Mouse (Mus musculus): ENCODE results near the gene Zfp382. TPM values are rescaled to one million over a fixed set of nuclear protein-coding genes. Genes with fewer than 3 reads are reported as not detected.
"Not testable (repeated sequence)": the region's sequence is repeated elsewhere in the genome, so short reads cannot be mapped to it uniquely, and the experiment has no call there.

The Zfp382 gene
- polyA plus RNA-seq, 1 experiment from 2014 or later: 9.5 TPM

GRCm38 (mm10) chr7:30164745-30165144 is 43.0 kb downstream of the Zfp382 start:
- 99% methylated on average over 2 of the region's 2 CpGs for whole genome bisulfite sequencing
- Histone ChIP-seq H3K9me3 (peaks cover 40% of the 10 kb centered on the region), H3K27ac (no peak overlapping the region), H3K4me3 (no peak overlapping the region), H3K27me3 (ENCODE audit: insufficient read depth, poor library complexity, severe bottlenecking) (no peaks in the 10 kb centered on the region), H3K4me1 (peaks cover 5% of the 10 kb centered on the region; the same call in 1 of the 2 replicates), H3K36me3 (peaks cover 79% of the 10 kb centered on the region)
- no peak for DNase-seq (ENCODE audit: low spot score)

GRCm38 (mm10) chr7:30168914-30169582 is 47.3 kb downstream of the Zfp382 start:
- Histone ChIP-seq H3K27ac (peak overlapping the region; percentile 96), H3K4me3 (peak overlapping the region; percentile 79), H3K4me1 (peaks cover 13% of the 10 kb centered on the region; the same call in 1 of the 2 replicates), H3K9me3 (peaks cover 12% of the 10 kb centered on the region), H3K27me3 (ENCODE audit: insufficient read depth, poor library complexity, severe bottlenecking) (no peaks in the 10 kb centered on the region), H3K36me3 (peaks cover 39% of the 10 kb centered on the region)
- no peak for DNase-seq (ENCODE audit: low spot score)
- 2% methylated on average over 21 of the region's 21 CpGs for WGBS

- Histone ChIP-seq H3K27ac (peak within 1 kb of the TSS; percentile 96), H3K27me3 (ENCODE audit: insufficient read depth, poor library complexity, severe bottlenecking) (no peaks in the 10 kb centered on the region), H3K9me3 (peaks cover 9% of the 10 kb centered on the region), H3K4me1 (peaks cover 13% of the 10 kb centered on the region; the same call in 1 of the 2 replicates), H3K4me3 (peak within 1 kb of the TSS; percentile 79), H3K36me3 (peaks cover 32% of the 10 kb centered on the region)
- WGBS: under 1% methylated on average over 36 of the region's 36 CpGs
- peak; percentile 98 for DNase-seq (ENCODE audit: low spot score)
Measured at GRCm38 (mm10) chr7:30169583-30170282, 48.0 kb downstream of the Zfp382 start, which contains the start of gene Zfp146. Gene Zfp146, minus strand, starts transcription at chr7:30169750.

- WGBS: 24% methylated on average over 11 of the region's 11 CpGs
- H3K4me3 ChIP-seq: peak overlapping the region; percentile 79
- H3K4me1 ChIP-seq: peaks cover 13% of the 10 kb centered on the region; the same call in 1 of the 2 replicates
- peak overlapping the region; percentile 96 for H3K27ac ChIP-seq
- peaks cover 3% of the 10 kb centered on the region; the same call in 1 of the 2 replicates for H3K9me3 ChIP-seq
- no peak for DNase-seq (ENCODE audit: low spot score)
- H3K27me3 ChIP-seq (ENCODE audit: insufficient read depth, poor library complexity, severe bottlenecking): no peaks in the 10 kb centered on the region
- H3K36me3 ChIP-seq: peaks cover 25% of the 10 kb centered on the region
Measured at GRCm38 (mm10) chr7:30170283-30170951, 48.7 kb downstream of the Zfp382 start.

- 72% methylated on average over 12 of the region's 12 CpGs for WGBS
- 0 out of 2 replicates have a peak, but pooled peaks cover 8% of the 10 kb centered on the region for H3K4me1 ChIP-seq
- H3K36me3 ChIP-seq: peaks cover 37% of the 10 kb centered on the region
- H3K27ac ChIP-seq: no peak overlapping the region
- DNase-seq (ENCODE audit: low spot score): no peak
- H3K4me3 ChIP-seq: no peak overlapping the region
- H3K9me3 ChIP-seq: no peaks in the 10 kb centered on the region
- no peaks in the 10 kb centered on the region for H3K27me3 ChIP-seq (ENCODE audit: insufficient read depth, poor library complexity, severe bottlenecking)
Measured at GRCm38 (mm10) chr7:30176474-30176873, 54.7 kb downstream of the Zfp382 start.

- peaks cover 37% of the 10 kb centered on the region for H3K36me3 ChIP-seq
- WGBS: 63% methylated on average over 11 of the region's 11 CpGs
- H3K27me3 ChIP-seq (ENCODE audit: insufficient read depth, poor library complexity, severe bottlenecking): no peaks in the 10 kb centered on the region
- 0 out of 2 replicates have a peak, but pooled peaks cover 8% of the 10 kb centered on the region for H3K4me1 ChIP-seq
- H3K27ac ChIP-seq: no peak overlapping the region
- H3K9me3 ChIP-seq: no peaks in the 10 kb centered on the region
- no peak for DNase-seq (ENCODE audit: low spot score)
- no peak overlapping the region for H3K4me3 ChIP-seq
Measured at GRCm38 (mm10) chr7:30178256-30178655, 56.5 kb downstream of the Zfp382 start.

GRCm38 (mm10) chr7:30181308-30181707 is 59.6 kb downstream of the Zfp382 start:
- Histone ChIP-seq H3K27me3 (ENCODE audit: insufficient read depth, poor library complexity, severe bottlenecking) (no peaks in the 10 kb centered on the region), H3K36me3 (peaks cover 38% of the 10 kb centered on the region), H3K9me3 (no peaks in the 10 kb centered on the region), H3K4me1 (peaks cover 31% of the 10 kb centered on the region; the same call in 1 of the 2 replicates), H3K4me3 (no peak overlapping the region), H3K27ac (no peak overlapping the region)
- 3% methylated on average over 4 of the region's 4 CpGs for WGBS
- DNase-seq (ENCODE audit: low spot score): peak; percentile 84

- Histone ChIP-seq H3K4me1 (peaks cover 31% of the 10 kb centered on the region; the same call in 1 of the 2 replicates), H3K36me3 (peaks cover 38% of the 10 kb centered on the region)
- H3K9me3 ChIP-seq; H3K4me3 ChIP-seq; DNase-seq (ENCODE audit: low spot score); H3K27ac ChIP-seq; H3K27me3 ChIP-seq (ENCODE audit: insufficient read depth, poor library complexity, severe bottlenecking): not testable (repeated sequence)
- 92% methylated on average over 10 of the region's 10 CpGs for WGBS
Measured at GRCm38 (mm10) chr7:30181929-30182328, 60.2 kb downstream of the Zfp382 start.

- not testable (repeated sequence) for H3K27ac ChIP-seq; H3K4me3 ChIP-seq; H3K9me3 ChIP-seq; DNase-seq (ENCODE audit: low spot score); H3K27me3 ChIP-seq (ENCODE audit: insufficient read depth, poor library complexity, severe bottlenecking)
- peaks cover 27% of the 10 kb centered on the region; the same call in 1 of the 2 replicates for H3K4me1 ChIP-seq
- WGBS: 67% methylated on average over 6 of the region's 7 CpGs
- peaks cover 41% of the 10 kb centered on the region for H3K36me3 ChIP-seq
Measured at GRCm38 (mm10) chr7:30183189-30183588, 61.4 kb downstream of the Zfp382 start.

GRCm38 (mm10) chr7:30183879-30184289 is 62.1 kb downstream of the Zfp382 start, which contains the start of gene Cox7a1:
Gene Cox7a1, plus strand, starts transcription at chr7:30184144.
- WGBS: 1% methylated on average over 11 of the region's 11 CpGs
- Histone ChIP-seq H3K4me1 (peaks cover 23% of the 10 kb centered on the region; the same call in 1 of the 2 replicates), H3K9me3 (no peaks in the 10 kb centered on the region), H3K36me3 (peaks cover 41% of the 10 kb centered on the region), H3K27me3 (ENCODE audit: insufficient read depth, poor library complexity, severe bottlenecking) (no peaks in the 10 kb centered on the region), H3K4me3 (peak within 1 kb of the TSS; percentile 58), H3K27ac (peak within 1 kb of the TSS; percentile 81)
- DNase-seq (ENCODE audit: low spot score): peak; percentile 96

Measured in heart, embryonic 10.5 days (tissue).